Mouse (Mus musculus) myocyte (in vitro differentiated cells): ENCODE measurements around the gene Sema6d.

Experiments used
- E2F4 ChIP-seq: IDR thresholded peaks from one replicate; pipeline ENCODE4 v1.6.1; 2011; ENCODE audit warnings: mild to moderate bottlenecking, control low read depth, moderate library complexity; ENCODE audit not compliant: insufficient read depth
- MYOD1 ChIP-seq, 3 experiments: IDR thresholded peaks; one replicate each; pipeline ENCODE4 v1.6.1; 2011; ENCODE audit warnings: control low read depth in 2 of 3, low read depth in 2 of 3, mild to moderate bottlenecking in 2 of 3, moderate library complexity in 1 of 3; ENCODE audit not compliant: insufficient read length in 2 of 3, control insufficient read depth in 1 of 3
- POLR2A ChIP-seq: IDR thresholded peaks from one replicate; pipeline ENCODE4 v1.6.1; 2011; ENCODE audit warnings: low read depth, mild to moderate bottlenecking, control low read depth, moderate library complexity; ENCODE audit not compliant: insufficient read length

DNA sequence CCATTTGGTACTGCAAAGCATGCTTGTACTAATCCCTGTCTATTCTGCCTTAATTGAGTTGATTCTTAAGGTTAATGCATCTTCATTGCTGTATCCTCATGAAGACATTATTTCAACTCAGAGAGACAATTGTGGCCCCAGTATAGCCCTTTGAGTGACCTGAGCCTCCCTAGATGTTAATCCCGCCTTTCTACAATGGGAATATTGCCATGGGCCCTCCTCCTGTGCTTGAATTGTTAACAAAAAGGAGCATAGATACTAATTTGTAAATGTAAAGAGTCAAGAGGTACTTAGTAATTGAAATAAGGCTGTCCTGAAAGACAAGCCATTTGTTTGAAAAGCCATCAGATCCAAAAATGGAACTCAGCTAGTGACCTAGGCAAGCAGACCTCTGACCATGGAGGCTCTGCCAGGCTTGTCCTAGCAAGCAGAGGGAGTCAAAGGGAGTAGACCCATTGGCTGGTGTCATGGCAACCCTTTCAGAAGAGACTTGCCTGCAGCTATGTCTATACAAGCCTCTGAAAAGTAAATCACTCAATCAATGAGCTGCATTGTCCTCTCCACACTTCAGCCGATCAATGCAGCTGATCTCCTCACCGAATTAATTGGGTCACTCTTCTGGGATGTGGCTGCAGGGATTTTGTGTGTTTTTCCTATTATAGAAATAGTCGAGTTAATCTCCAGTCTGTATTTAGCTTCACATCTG, 416.2 kb downstream of the Sema6d start:
- TF ChIP-seq E2F4 (no peak), MYOD1 (IDR thresholded peaks at IDR 0.05; ENCODE audit: control insufficient read depth in 1 of 3, insufficient read length in 2 of 3, low read depth in 2 of 3) (no peak), POLR2A (no peak)
